Mouse (Mus musculus): ENCODE results near the gene Thsd4.

DNA sequence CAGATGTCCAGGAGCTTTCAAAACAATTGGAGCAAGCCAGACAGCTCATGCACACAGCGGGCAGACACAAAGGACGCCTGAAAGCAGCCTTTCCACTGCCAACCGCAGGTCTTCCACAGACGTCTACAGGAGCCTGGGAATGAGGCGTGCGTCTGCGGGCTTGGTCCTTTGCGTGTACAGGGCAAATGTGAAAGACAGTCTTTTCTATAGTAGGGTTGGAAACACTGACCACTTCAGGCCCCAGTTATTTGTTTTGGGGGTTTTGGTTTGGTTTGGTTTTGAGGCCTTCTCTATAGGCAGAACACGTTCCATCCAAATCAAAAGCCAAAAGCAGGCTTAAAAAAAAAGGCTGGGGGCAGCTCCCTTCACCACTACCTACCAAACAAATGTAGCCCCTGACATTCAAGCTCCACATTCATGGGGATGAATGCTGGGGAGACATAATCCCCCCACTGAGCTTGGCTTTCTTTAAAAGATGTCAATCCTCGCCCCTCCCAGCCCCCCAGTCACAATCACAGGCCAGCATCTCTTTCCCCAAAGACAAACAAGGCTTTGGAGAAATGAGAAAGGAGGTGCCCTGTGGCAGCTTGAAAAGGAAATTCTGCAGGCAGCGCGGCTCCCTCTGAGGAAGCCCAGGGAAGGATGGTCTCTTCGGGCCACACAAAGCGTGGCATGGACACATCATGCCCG, 255.1 kb downstream of the Thsd4 start:
- TF ChIP-seq POLR2A (IDR thresholded peaks at IDR 0.05; ENCODE audit: extremely low read depth, insufficient read depth, low read length) (no peak), CTCF (IDR thresholded peaks at IDR 0.05; ENCODE audit: extremely low read depth, insufficient read depth, low read length) (no peak)

All from cortical plate, adult 2 months (tissue).